Mouse (Mus musculus) liver, adult 2 months (tissue): ENCODE results near the gene Senp5.

Source experiments
- CTCF ChIP-seq: fragments of 200-500 bp; IDR thresholded peaks from 2 replicates; pipeline ENCODE4 v1.5.1; 2011; ENCODE audit warnings: low read depth, low read length, control low read depth
- POLR2A ChIP-seq: fragments of 200-500 bp; IDR thresholded peaks from 2 replicates; pipeline ENCODE4 v1.6.1; 2011; ENCODE audit warnings: low read length, control low read depth; ENCODE audit not compliant: insufficient read depth; ENCODE audit errors: extremely low read depth

- TF ChIP-seq CTCF (no peak), POLR2A (no peak)
Observed at GRCm38 (mm10) chr16:31996371-31996770, 6.7 kb downstream of the Senp5 start.
